Mouse (Mus musculus) thymus, postnatal 0 days (tissue): ENCODE results near the gene Clec4a3. TPM values are rescaled to one million over a fixed set of nuclear protein-coding genes. Genes with fewer than 3 reads are reported as not detected.
"Not testable (repeated sequence)": the region's sequence is repeated elsewhere in the genome, so short reads cannot be mapped to it uniquely, and the experiment has no call there.

Source experiments
- DNase-seq: peaks from one replicate; pipeline ENCODE4 v3.0.0-alpha.2; 2015; ENCODE audit warnings: low spot score
- polyA plus RNA-seq: library from polyadenylated mRNA; unstranded; fragments of >200 nt; fragmentation: Nextera tagmentation; extraction: Ambion mirVana; gene quantifications from 2 replicates; pipeline ENCODE4 v1.2.1, GENCODE M21; 2015

Gene Clec4a3
- 8.6 and 12.6 TPM in 2 replicates for polyA plus RNA-seq

DNA sequence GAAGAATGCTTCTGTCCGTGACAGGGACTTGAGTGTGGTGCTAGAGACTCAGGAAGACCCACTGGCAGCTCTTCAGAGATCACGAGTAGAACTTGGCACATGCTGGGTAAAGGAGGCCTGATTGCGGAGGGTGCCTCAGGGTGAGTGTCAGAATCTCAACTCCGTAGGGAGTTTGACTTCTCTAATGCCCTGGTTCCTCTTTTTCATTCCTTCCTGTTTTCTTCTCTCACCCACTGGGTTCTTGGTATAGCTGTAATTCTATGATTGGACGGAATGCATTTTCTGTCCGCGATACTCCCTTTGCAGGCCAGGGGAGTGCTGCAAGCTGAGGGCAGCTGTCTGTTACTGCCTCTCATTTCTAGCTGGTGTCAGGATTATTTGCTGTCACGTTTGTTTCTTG is at the start of gene Clec4a3:
Gene Clec4a3 (plus strand): TSS at position 115 of the 400 bp plus-strand sequence.
- no peak for DNase-seq

DNA sequence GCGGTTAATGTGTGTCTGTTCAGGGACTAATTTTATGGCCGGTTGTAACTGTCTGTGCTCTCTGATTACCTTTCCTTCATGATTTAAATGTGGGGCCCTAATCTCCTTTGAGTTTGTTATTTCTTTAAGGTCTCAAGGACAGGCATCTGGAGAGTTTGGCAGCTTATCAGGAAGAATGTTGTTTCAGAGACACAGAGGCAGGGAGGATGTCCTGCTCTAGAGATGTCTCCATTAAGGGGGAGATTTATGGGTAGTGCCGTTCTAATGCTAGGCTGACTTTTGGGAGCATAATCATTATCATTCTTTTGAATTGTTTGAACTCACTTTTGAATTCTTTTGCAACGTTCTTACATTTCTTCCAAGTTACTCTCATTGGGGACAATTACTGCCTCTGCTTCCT is 32.4 kb upstream of the Clec4a3 start:
- DNase-seq, result no peak

DNA sequence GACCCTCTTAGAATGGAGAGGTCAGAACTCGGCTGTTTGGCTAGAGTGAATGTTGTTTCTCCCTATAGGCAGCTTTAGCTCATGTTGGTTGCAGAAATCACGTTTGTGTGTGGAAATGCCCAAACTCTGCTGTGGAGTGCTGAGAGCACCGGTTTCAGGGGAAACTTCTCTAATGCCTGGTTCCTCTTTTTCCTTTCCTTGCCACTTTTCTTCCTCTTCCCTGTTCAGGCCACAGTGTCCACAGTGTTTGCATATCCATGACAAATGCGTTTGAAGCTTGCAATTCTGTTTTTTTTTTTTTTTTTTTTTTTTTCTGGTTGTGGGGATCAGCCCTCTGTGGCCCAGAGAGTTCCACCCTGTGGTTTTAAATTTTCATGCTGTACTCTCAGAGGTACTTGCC is 30.9 kb upstream of the Clec4a3 start, which contains the start of gene Clec4a1:
Gene Clec4a1 (plus strand): TSS at position 398 of the 400 bp plus-strand sequence.
- no peak for DNase-seq

DNA sequence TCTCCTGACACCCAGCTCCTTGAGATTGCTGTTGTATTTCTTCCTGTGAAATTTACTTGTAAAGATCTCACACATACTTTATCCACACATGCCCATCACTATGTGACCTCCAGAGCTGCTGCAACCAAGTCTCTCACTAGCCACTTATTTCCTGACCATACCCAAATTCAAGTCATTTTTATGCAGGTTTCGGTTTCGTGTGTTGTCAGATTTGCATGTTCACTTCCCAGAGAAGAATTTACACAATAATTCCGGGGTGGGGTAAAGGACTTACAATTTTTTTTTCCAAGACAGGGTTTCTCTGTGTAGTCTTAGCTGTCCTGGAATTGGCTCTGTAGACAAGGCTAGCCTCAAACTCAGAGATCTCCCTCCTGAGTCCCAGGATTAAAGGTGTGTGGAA is 17.5 kb upstream of the Clec4a3 start:
- DNase-seq, result no peak

DNA sequence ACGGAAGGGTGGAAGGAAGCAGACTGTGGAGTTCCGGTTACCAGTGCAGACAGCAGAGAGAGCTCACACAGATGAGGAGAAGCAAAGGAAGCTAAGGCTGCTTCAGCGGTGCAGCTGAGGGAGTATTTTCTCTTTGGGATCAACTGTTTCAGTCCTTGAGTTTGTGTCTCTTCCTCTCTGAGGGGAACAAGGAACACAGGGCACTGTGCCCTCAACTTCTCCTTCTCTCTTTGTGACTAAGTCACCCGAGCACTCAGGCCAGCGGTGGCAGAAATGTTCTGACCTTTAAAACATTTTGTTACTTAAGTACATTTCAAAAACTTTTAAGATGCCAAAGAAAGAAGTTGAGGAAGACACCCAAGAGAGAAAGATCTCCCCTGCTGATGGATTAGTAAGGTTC is 12.7 kb upstream of the Clec4a3 start:
- DNase-seq, result no peak

DNA sequence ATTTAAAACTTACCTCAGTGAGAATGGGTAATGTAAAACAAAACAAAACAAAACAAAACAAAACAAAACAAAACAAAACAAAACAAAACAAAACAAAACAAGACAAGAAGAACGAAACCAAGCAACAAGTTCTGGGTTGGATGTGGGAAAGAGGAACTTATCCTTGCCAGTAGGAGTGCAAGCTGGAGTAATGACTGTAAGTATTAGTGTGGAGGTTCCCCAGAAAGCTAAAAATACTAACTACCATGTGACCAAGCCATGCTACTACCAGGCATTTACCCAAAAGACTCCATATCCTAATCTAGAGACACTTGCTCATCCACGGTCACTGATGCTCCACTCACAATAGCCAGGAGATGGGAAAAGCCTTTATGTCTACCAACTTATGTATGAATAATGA is 5.6 kb upstream of the Clec4a3 start:
- DNase-seq, result no peak

DNA sequence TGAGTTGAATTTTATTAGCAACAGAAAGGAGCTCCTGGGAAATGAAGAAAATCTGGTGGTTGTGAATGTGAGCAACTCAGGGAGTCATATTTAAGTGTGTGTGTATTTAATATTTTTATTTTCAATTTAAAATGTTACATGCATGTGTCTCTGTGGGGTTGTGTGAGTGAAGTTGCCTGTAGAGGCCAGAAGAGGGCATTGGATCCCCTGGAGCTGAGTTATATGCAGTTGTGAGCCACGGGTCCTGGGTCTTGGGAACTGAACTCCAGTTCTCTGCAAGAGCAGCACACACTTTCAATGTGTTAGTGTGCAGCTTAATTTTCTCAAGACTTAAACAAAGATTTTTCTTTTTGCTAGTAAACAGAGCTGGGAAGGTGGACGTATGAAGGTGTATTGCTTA is 12.2 kb downstream of the Clec4a3 start:
- no peak for DNase-seq

DNA sequence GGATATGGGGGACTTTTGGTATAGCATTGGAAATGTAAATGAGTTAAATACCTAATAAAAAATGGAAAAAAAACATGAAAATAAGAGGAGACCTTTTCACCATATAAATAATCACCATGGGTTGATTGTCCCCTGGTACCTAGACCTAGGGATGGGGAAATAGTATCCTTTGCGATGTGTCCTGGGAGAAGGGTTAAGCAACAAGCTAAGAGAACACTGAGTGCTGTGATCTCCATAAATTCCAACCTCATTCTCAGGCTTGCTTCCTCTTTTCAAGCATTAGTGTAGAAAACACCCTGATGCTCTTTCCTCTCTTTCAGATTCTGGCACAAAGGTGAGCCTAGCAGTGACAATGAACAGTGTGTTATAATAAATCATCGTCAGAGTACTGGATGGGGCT is 16.7 kb downstream of the Clec4a3 start:
- DNase-seq, result no peak

DNA sequence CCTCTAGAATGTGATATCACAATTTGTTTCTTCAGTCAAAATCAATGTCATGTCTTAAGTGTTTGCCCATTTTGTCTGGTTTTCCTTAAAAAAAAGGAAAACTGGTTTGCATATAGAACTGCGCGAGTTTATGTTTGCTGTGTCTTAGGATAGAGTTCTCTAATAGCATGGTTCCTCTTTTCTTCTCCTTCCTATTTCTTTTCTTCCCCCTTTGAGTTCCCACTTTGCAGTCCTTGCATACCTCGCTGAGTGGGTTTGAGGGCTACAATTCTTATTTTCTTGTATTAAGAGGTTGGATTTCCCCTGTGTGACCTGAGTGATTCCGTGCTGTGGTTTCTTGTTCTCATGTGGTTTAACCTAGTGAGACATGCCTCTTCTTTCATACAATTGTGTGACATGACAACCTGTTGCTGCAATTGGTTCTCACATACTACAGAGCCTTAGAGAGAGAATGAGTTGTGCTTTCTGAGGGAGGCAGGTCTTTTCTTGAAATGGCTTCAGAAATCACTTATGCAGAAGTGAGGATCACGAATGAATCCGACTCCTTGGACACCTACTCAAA is 37.6 kb downstream of the Clec4a3 start, which contains the start of gene Clec4a4:
Gene Clec4a4 (plus strand): TSS at position 492 of the 562 bp plus-strand sequence.
- no peak for DNase-seq

DNA sequence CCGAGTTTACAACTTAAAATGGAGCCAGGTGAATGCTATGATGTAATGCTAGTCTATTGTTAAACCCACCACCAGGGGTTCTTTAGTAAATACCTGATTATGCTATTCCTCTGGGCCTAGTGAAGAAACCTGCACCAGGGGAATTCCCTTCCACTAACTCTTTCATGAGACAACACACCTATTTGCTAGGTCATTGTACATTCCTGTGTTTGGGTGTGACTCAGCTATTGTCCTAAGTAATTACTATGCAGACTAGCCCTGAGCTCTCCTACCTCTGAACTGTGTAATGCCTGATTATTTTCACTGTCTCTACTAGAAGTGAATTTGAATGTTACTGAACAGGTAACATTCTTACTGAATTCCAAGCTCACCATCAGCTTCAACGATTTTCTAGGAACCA is 52.4 kb downstream of the Clec4a3 start:
- DNase-seq, result not testable (repeated sequence)

DNA sequence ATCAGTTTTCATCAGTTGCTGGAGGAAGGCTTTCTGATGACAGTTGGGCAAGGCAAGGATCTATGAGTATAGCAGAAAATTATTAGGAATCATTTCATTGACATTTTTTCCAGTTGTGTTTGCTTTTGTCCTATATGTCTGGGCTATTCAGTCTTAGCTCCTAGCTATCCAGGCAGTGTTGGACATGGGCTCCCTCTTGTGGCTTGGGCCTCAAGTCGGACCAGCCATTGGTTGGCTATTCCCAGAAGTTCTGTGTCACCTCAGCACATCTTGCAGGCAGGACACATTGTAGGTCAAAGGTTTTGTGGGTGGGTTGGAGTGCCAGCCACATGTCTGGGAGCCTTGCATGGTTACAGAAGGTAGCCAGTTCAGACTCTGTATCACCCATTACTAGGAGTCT is 53.3 kb downstream of the Clec4a3 start:
- no peak for DNase-seq

Other genes with a start within 250 kb of the Clec4a3 start
- 0.07 TPM in 1 of 2 replicates, not detected in the other for gene Nanog, start 245.0 kb upstream of the Clec4a3 start, polyA plus RNA-seq
- gene Slc2a3, start 150.9 kb upstream of the Clec4a3 start, polyA plus RNA-seq, result 12.8 and 13.0 TPM in 2 replicates
- gene Foxj2, start 132.6 kb upstream of the Clec4a3 start, polyA plus RNA-seq, result 3.0 and 3.2 TPM in 2 replicates
- gene C3ar1, start 96.4 kb upstream of the Clec4a3 start, polyA plus RNA-seq, result 1.9 and 2.2 TPM in 2 replicates
- 26.9 and 29.2 TPM in 2 replicates for gene Necap1, start 78.0 kb upstream of the Clec4a3 start, polyA plus RNA-seq
- 5.5 and 6.0 TPM in 2 replicates for gene Clec4a1, start 30.7 kb upstream of the Clec4a3 start, polyA plus RNA-seq
- 0.18 and 0.35 TPM in 2 replicates for gene Clec4a4, start 37.9 kb downstream of the Clec4a3 start, polyA plus RNA-seq
- gene Clec4b1, start 97.4 kb downstream of the Clec4a3 start, polyA plus RNA-seq, result 0.38 and 0.72 TPM in 2 replicates
- 8.8 and 9.5 TPM in 2 replicates for gene Clec4a2, start 153.9 kb downstream of the Clec4a3 start, polyA plus RNA-seq
- gene Clec4b2, start 220.4 kb downstream of the Clec4a3 start, polyA plus RNA-seq, result 0.12 and 0.18 TPM in 2 replicates